Mouse (Mus musculus) liver, adult (tissue): ENCODE results near the gene Pip5k1c.
A peak's percentile ranks its signal among the peaks of the same experiment; 100 is the strongest.

Experiments
- GATA4 ChIP-seq: IDR thresholded peaks from 2 replicates; pipeline ENCODE4 v1.6.1; 2014; ENCODE audit warnings: mild to moderate bottlenecking, low read length; ENCODE audit not compliant: insufficient replicate concordance

Gene Pip5k1c

GRCm38 (mm10) chr10:81323791-81324530 is 31.2 kb downstream of the Pip5k1c start:
- TF ChIP-seq GATA4 = no peak

- TF ChIP-seq GATA4 = no peak
These were observed 32.4 kb downstream of the Pip5k1c start for GRCm38 (mm10) chr10:81325176-81325575.

GRCm38 (mm10) chr10:81325781-81326180 is 33.0 kb downstream of the Pip5k1c start:
- no peak for TF ChIP-seq GATA4

GRCm38 (mm10) chr10:81326858-81327257 is 34.1 kb downstream of the Pip5k1c start:
- TF ChIP-seq GATA4 = peak; percentile 41; the same call in 1 of the 2 replicates

GRCm38 (mm10) chr10:81327959-81328358 is 35.2 kb downstream of the Pip5k1c start:
- TF ChIP-seq GATA4 = peak; percentile 72; the same call in 1 of the 2 replicates

- no peak for TF ChIP-seq GATA4
These were observed 35.6 kb downstream of the Pip5k1c start, which contains the start of gene Tbxa2r for GRCm38 (mm10) chr10:81328386-81328785. Gene Tbxa2r (plus strand): TSS chr10:81328731.

- TF ChIP-seq GATA4 = no peak
These were observed 36.6 kb downstream of the Pip5k1c start for GRCm38 (mm10) chr10:81329194-81329975.

- TF ChIP-seq GATA4 = no peak
These were observed 37.2 kb downstream of the Pip5k1c start for GRCm38 (mm10) chr10:81330007-81330406.

- TF ChIP-seq GATA4 = no peak
These were observed 39.5 kb downstream of the Pip5k1c start for GRCm38 (mm10) chr10:81332277-81332676.

GRCm38 (mm10) chr10:81334324-81334723 is 41.6 kb downstream of the Pip5k1c start:
- TF ChIP-seq GATA4 = no peak

GRCm38 (mm10) chr10:81335393-81336340 is 42.9 kb downstream of the Pip5k1c start:
- TF ChIP-seq GATA4 = no peak

GRCm38 (mm10) chr10:81336558-81336957 is 43.8 kb downstream of the Pip5k1c start:
- no peak for TF ChIP-seq GATA4

- no peak for TF ChIP-seq GATA4
These were observed 48.0 kb downstream of the Pip5k1c start for GRCm38 (mm10) chr10:81340551-81341332.

- no peak for TF ChIP-seq GATA4
These were observed 48.7 kb downstream of the Pip5k1c start for GRCm38 (mm10) chr10:81341333-81341949.
